Mouse (Mus musculus) retina, postnatal 7 days (tissue): Measurements from ENCODE around the gene Kat6b.
A peak's percentile ranks its signal among the peaks of the same experiment; 100 is the strongest.
"Not testable (repeated sequence)": the region's sequence is repeated elsewhere in the genome, so short reads cannot be mapped to it uniquely, and the experiment has no call there.

Experiments used
- DNase-seq: peaks from one replicate; pipeline ENCODE4 v3.0.0-alpha.2; 2012; ENCODE audit warnings: low read depth, low spot score

Gene Kat6b

DNA sequence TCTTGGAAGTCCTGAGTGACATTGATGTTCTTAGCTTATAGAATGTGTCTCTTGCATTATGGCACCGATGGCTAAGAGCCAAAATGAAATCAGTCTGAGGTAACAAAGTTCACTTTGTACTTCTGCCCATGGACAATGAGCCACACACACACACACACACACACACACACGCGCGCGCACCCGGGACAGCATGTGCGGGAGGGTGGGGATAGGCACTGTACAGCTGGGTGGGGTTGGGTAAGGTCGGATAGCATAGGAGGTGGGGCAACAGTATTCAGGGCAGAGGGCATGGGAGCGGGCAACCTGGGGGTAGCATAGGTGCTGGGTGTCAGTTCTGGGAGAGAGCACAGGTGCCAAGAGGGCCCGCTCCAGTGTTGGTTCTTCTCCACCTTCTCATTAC is 3.5 kb downstream of the Kat6b start:
- DNase-seq = no peak

DNA sequence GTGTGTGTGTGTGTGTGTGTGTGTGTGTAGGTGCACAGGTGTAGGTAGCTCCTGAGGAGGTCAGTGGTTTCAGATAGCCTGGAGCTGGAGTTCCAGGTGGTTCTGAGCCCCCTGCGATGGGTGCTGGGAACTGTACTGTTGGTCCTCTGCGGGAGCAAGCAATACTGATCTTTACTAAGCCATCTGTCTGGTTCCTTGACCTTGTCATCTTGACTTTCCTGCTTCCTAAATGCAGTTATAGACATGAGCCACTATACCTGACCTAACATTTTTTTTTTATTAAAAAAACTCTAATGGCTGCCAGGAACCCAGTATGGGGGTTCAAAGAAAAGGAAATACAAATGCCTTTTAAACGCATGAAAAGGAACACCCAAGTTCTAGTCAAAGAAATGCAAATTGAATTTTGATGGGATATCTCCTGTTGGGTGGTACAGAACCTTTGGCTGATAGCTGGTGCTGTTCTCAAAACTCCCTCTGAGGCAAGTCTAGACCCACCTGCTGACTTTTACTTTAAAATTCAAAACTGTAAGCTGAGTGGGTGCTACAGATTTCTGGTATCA is 4.8 kb downstream of the Kat6b start:
- DNase-seq = no peak

DNA sequence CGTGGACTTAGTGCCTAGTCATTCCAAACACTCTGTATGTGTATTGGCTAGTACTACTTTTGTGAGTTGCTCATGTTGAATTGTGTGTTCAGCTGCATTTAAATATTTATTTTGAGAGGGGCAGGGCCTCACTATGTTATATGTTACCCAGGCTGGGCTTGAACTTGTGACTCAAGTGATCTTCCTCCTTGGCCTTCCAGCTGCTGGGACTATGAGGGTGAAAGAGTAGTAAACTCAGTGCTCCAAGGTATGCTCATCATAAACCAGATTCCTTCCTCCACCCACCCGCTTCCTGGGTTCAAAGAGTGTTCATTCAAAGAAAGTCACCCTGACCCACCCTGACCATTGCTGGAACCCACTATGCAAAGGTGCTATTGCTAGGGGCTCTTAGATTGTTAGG is 5.9 kb downstream of the Kat6b start:
- DNase-seq = not testable (repeated sequence)

DNA sequence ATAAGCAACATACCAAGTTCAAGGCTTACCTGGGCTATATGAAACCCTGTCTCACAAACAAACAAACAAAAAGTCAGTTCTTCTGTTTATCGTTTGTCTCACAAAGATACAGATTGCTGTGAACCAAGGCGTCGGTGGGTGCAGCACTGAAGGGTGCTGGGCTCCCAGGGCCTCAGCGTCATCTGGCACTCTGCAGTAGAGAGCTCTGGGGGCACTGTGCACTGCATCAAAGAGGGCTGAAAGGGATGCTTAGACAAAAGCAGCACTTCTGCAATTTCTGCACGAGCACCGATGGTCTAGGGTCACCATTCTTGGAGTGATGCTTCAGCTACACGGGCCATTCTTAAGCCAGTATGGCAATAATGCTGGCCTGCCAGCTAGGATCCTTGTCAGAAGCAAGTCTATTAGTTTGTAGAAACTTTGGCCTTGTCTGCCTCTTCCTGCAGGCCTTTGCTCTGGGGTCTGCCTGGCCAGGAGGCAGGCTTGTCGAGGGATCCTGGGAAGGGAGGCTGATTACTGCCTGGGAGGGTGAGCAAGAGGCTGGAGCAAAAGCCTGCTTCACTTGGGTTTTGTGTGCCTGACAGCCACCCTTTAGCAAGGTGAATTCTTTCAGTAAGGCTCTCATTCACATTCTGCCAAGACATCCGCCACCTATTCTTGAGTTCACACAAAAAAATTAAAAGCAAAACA is 7.3 kb downstream of the Kat6b start:
- DNase-seq = not testable (repeated sequence)

- DNase-seq = no peak
These were observed 7.9 kb downstream of the Kat6b start for GRCm38 (mm10) chr14:21489116-21489485.

GRCm38 (mm10) chr14:21490141-21490540 is 8.9 kb downstream of the Kat6b start:
- no peak for DNase-seq

DNA sequence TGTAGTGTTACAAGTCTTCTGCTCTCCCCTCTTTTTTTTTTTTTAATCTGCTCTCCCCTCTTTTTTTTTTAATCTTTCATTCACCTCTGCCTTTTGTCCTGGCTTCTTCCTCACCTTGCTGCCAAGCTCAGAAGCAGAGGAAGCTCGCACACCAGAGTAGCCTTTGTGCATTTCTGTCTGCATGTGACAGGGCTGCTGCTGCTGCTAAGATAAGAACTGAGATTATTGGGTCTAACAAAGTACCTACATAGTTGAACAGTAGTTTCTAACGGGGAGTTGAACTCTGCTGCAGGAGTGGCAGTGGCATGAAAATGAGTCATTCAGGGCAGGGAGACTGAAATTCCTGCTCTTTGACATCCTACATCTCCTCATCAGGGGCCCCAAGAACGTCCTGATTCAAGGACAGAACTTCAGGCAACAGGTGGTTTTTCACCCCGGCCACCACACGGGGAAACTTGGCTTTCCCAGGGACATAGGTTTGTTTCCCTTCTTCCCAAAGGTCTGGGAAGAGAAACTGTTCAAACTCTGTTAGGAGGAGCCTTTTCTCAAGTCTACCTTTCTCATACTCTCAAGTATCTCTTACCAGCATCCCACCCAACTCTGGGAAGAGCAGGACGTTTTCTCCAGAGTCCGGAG is 17.2 kb downstream of the Kat6b start:
- DNase-seq = no peak

- peak; percentile 11 for DNase-seq
These were observed 17.9 kb downstream of the Kat6b start for GRCm38 (mm10) chr14:21499011-21499581.

DNA sequence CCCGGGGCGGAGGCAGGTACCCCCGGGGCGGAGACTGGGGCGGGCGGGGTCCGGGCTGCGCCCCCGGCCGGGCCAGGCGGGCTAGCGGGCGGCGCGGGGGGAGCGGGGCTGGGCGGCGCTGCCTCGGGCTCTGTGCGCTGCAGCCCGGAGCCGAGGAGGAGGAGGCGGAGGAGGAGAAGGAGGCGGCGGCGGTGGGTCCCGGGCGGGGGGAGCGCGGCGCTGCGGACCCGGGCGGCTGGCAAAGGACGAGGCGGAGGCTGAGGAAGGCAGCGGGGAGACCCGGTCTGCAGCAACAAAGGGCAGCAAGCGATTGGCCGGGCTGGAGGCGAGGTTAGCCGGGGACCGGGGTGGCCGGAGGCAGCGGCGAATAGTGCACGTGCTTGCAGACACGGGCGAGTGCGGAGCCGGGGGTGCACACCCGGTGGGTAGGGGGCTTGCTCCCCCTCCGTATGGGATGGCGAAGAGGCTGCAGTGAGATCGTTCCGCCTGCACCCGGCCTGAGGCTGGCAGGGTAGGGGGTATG is 18.5 kb downstream of the Kat6b start:
- DNase-seq = peak; percentile 61

GRCm38 (mm10) chr14:21500154-21501047 is 19.2 kb downstream of the Kat6b start:
- DNase-seq = peak; percentile 100

GRCm38 (mm10) chr14:21501048-21501657 is 19.9 kb downstream of the Kat6b start:
- DNase-seq = peak; percentile 89

DNA sequence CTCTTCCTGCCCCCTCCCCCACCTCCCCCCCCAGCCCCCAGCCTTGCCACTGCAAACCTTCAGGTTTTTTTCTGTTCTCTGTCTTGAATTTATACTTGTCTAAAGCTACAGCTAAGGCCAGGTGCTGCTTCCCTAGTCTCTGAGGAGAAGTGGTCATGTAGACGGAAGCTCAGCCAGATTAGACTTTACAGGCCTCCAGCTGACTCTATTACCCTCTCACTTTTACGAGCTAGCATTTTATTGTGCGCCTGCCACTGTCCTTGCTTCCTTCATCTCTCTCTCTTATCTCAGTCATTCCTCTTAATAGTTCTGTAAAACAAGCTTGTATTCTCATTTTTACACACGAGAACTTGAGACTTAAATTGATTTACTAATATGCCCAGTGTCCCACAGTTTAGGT is 23.8 kb downstream of the Kat6b start:
- DNase-seq = no peak

- no peak for DNase-seq
These were observed 25.8 kb downstream of the Kat6b start for GRCm38 (mm10) chr14:21507046-21507445.

- no peak for DNase-seq
These were observed 28.1 kb downstream of the Kat6b start for GRCm38 (mm10) chr14:21509111-21509905.

DNA sequence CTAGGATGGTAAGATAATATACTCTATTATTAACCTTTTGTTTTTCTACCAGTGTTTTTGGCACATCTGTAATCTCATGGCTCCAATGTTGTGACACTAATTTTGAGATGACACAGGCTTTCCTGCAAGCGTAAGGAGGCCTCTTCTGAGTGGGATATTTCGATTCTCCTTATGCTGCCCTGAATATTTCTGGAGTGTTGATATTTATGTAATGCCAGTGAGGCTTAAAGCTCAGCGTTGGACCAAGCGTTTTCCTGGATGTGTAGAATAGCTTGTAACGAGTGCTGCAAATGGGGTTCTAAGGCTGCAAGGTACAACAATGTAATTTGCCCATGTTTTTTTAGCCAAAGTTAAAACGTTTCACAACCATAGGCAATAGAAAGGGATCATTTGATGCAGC is 30.2 kb downstream of the Kat6b start:
- no peak for DNase-seq

DNA sequence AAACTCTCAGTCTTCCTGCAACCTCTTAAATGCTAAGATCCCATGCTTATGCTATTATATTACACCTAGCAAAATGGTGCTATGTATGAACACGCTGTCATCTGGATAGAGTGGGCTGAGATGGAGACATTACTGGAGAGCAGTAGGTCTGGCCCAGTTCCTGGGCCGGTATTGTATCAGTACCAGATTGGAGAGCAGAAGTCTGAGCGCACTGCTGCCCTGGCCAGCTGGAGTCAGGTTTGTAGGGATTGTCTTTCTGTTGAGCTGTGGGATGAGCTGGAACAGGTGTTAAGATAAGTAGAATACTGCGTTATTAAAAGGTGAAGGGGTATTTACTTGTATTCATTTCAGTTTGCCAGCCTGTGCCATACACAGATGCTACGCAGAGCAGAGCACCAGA is 34.3 kb downstream of the Kat6b start:
- DNase-seq = no peak

DNA sequence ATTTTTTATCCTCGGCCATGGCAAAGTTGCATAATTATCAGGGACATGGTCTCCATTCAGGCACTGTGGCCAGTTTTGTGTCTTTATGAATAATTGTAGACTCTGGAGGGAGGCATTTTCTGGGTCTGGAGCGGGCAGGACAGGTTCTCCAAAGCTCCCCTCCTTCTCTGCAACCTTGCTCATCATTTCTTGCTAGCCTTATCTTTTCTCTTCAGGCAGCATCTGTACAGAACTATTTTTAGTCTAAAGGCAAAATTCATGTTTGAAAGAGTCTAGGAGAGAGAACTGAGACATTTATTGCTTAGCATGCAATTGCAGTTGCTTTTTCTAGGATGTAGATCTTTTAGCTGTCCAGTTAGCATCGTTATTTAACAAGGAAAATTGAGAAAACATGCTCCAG is 38.1 kb downstream of the Kat6b start:
- no peak for DNase-seq

DNA sequence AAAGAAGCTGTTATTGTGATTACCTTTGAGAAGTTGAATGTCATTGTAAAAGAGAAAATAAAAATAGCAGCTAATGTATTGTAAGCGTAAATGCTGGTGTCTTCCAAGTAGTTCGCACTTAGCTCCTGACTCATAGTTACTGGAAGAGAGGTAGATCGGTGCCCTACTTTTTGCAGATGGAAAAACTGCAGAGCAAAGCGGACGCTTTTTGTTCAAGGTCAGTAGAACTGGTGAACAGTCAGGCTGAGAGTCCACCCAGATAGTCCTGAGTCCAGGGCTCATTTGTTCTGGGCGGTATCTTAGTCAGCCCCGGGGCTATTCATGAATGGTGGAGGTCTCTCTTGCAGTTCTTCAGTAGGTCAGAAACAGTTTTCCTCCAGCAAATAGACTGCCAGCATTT is 39.3 kb downstream of the Kat6b start:
- DNase-seq = no peak

DNA sequence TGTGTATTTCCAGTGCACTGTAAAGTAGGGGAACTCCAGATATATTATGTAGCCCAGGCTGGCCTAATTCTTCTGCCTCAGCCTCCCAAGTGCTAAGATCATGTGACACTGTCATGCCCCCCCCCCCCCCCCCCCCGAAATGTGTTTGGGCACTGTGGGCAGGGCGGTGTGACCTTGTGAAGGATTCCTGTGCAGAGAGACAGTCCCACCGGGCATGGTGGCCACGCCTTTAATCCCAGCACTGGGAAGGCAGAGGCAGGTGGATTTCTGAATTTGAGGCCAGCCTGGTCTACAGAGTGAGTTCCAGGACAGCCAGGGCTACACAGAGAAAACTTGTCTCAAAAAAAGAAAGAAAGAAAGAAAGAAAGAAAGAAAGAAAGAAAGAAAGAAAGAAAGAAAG is 40.3 kb downstream of the Kat6b start:
- DNase-seq = not testable (repeated sequence)

DNA sequence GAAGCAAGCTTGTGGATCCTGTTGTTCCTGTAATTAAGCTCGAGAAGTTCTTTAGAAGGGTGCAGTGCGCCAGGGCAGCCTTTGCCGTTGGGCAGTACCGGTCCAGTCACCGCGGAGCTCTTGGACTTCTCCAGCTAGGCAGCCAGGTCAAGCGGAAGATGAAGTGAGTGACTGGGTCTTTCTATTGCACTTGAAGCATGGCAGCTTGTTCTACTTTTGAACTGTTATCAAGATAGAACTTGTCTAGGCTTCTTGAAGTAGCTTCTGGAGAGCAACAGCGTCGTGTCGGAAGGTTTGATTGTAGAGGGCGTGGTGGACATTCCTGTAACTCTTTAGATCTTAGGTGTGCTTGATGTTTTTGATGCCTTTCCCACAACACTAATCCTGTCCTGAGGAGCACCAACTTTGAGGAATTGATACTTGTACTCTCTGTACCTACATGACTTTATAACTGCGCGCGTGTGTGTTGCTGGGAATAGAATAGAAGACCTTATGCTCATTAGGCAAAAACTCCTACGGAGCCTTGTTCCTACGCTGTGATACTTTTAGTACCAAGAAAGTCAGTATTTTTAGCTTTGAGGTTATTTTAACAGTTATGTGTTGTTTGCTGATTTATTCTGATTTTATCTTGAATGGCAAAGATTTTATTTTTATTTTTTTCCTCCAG is 41.2 kb downstream of the Kat6b start:
- DNase-seq = no peak
